ENCODE assay signal across 8 mouse cellular contexts in the genomic region with DNA sequence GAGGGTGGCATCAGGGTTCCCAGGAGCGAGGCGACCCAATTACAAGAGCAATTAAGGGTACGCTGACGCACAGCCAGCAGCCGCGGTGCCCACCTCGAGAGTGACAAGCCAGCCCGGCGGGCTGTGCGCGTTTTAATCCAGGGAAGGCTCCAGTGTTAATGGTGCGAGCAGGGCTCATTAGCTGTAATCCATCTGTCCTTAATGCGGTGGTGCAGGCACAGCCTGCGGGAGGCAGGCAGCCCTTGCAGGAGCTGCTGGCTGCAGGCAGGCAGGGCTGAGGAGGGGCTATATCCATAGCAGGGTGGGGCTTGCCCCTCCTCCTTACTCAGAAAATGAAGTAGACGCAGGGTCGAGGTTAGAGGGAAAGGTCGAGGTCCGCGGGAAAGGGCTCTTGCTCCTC.
DNase-seq lines count a peak whose midpoint lies in the region; ATAC-seq and TF ChIP-seq lines count a peak whose summit lies in the region.

No protein-coding gene starts in this region.

- 0 out of 2 replicates have a peak overlapping the region, but pooled peaks have one; percentile 13 for H3K27ac ChIP-seq in intestine, embryonic 15.5 days
- no peak overlapping the region for H3K27ac ChIP-seq in intestine, postnatal 0 days (ENCODE audit: low read depth, low read length)
- H3K27ac ChIP-seq in hindbrain, postnatal 0 days, result peak overlapping the region; percentile 45
- peak overlapping the region; percentile 42; the same call in 1 of the 2 replicates for H3K27ac ChIP-seq in neural tube, embryonic 12.5 days

- H3K36me3 ChIP-seq in intestine, embryonic 15.5 days, result no peaks in the 10 kb centered on the region
- H3K36me3 ChIP-seq in intestine, postnatal 0 days (ENCODE audit: control insufficient read depth, insufficient read depth), result no peaks in the 10 kb centered on the region
- H3K36me3 ChIP-seq in hindbrain, postnatal 0 days (ENCODE audit: insufficient read depth, low read length), result no peaks in the 10 kb centered on the region
- no peaks in the 10 kb centered on the region for H3K36me3 ChIP-seq in neural tube, embryonic 12.5 days

- no peak overlapping the region for H3K9ac ChIP-seq in intestine, embryonic 15.5 days
- H3K9ac ChIP-seq in intestine, postnatal 0 days (ENCODE audit: low read depth, low read length), result no peak overlapping the region
- H3K9ac ChIP-seq in hindbrain, postnatal 0 days (replicated peaks; ENCODE audit: low read length), result no peak overlapping the region
- 0 out of 2 replicates have a peak overlapping the region, but pooled peaks have one; percentile 5 for H3K9ac ChIP-seq in neural tube, embryonic 12.5 days

- peak overlapping the region; percentile 19 for H3K4me2 ChIP-seq in intestine, embryonic 15.5 days (replicated peaks)
- H3K4me2 ChIP-seq in intestine, postnatal 0 days (replicated peaks; ENCODE audit: low read depth), result no peak overlapping the region
- no peak overlapping the region for H3K4me2 ChIP-seq in hindbrain, postnatal 0 days (ENCODE audit: low read depth, low read length)
- peak overlapping the region; percentile 38 for H3K4me2 ChIP-seq in neural tube, embryonic 12.5 days (replicated peaks)

- H3K4me1 ChIP-seq in intestine, embryonic 15.5 days (replicated peaks), result peaks cover 58% of the 10 kb centered on the region
- peaks cover 16% of the 10 kb centered on the region for H3K4me1 ChIP-seq in intestine, postnatal 0 days (replicated peaks; ENCODE audit: control insufficient read depth, insufficient read depth, low read length)
- peaks cover 40% of the 10 kb centered on the region for H3K4me1 ChIP-seq in hindbrain, postnatal 0 days (ENCODE audit: insufficient read depth, low read length)
- peaks cover 73% of the 10 kb centered on the region for H3K4me1 ChIP-seq in neural tube, embryonic 12.5 days

- H3K9me3 ChIP-seq in intestine, embryonic 15.5 days, result no peaks in the 10 kb centered on the region
- H3K9me3 ChIP-seq in intestine, postnatal 0 days (ENCODE audit: control insufficient read depth), result no peaks in the 10 kb centered on the region
- H3K9me3 ChIP-seq in hindbrain, postnatal 0 days (ENCODE audit: low read length), result no peaks in the 10 kb centered on the region
- no peaks in the 10 kb centered on the region for H3K9me3 ChIP-seq in neural tube, embryonic 12.5 days

- WGBS in intestine, embryonic 15.5 days, result 30% methylated on average over 19 of the region's 19 CpGs
- 36% methylated on average over 19 of the region's 19 CpGs for WGBS in intestine, postnatal 0 days
- WGBS in hindbrain, postnatal 0 days, result 16% methylated on average over 19 of the region's 19 CpGs
- 2% methylated on average over 19 of the region's 19 CpGs for WGBS in neural tube, embryonic 12.5 days

- no peaks in the 10 kb centered on the region for H3K27me3 ChIP-seq in intestine, embryonic 15.5 days (replicated peaks)
- no peaks in the 10 kb centered on the region for H3K27me3 ChIP-seq in intestine, postnatal 0 days (replicated peaks; ENCODE audit: control insufficient read depth, insufficient read depth, low read length)
- H3K27me3 ChIP-seq in hindbrain, postnatal 0 days (ENCODE audit: insufficient read depth, low read length), result no peaks in the 10 kb centered on the region
- no peaks in the 10 kb centered on the region for H3K27me3 ChIP-seq in neural tube, embryonic 12.5 days (replicated peaks)

- peak; percentile 60 for DNase-seq in embryo, embryonic 10.5 days (ENCODE audit: low spot score)
- peak; percentile 77 for DNase-seq in hindbrain, postnatal 0 days (ENCODE audit: low spot score)
- DNase-seq in ovary, postnatal 10 days (ENCODE audit: low spot score), result no peak
- no peak for DNase-seq in thymus, postnatal 14 days
- DNase-seq in thymus, postnatal 4 days, result no peak

- H3K4me3 ChIP-seq in intestine, embryonic 15.5 days (replicated peaks), result no peak overlapping the region
- H3K4me3 ChIP-seq in intestine, postnatal 0 days (ENCODE audit: low read depth, low read length), result no peak overlapping the region
- no peak overlapping the region for H3K4me3 ChIP-seq in hindbrain, postnatal 0 days (ENCODE audit: low read length)
- H3K4me3 ChIP-seq in neural tube, embryonic 12.5 days, result no peak overlapping the region

- peak; percentile 39 for ATAC-seq in intestine, embryonic 15.5 days
- ATAC-seq in intestine, postnatal 0 days, result no peak
- peak; percentile 51 for ATAC-seq in hindbrain, postnatal 0 days
- ATAC-seq in neural tube, embryonic 12.5 days (ENCODE audit: low FRiP score, low read depth), result peak; percentile 74

- no peak for TF ChIP-seq CTCF in intestine, postnatal 0 days (IDR thresholded peaks at IDR 0.05; ENCODE audit: low read depth)
- TF ChIP-seq CTCF in hindbrain, postnatal 0 days (IDR thresholded peaks at IDR 0.05; ENCODE audit: low read depth), result no peak

Comparison
In these comparisons a context has a peak if more than half of its experiments do, and no peak if none do; other contexts are left out.
1. H3K4me2 ChIP-seq: peak in intestine, embryonic 15.5 days (single experiment) and neural tube, embryonic 12.5 days (single experiment); none in intestine, postnatal 0 days (single experiment) and hindbrain, postnatal 0 days (single experiment).
2. DNase-seq: peak in embryo, embryonic 10.5 days (single experiment) and hindbrain, postnatal 0 days (single experiment); none in ovary, postnatal 10 days (single experiment), thymus, postnatal 14 days (single experiment) and thymus, postnatal 4 days (single experiment).